ENCODE assay signal across 9 mouse cellular contexts in the genomic region with DNA sequence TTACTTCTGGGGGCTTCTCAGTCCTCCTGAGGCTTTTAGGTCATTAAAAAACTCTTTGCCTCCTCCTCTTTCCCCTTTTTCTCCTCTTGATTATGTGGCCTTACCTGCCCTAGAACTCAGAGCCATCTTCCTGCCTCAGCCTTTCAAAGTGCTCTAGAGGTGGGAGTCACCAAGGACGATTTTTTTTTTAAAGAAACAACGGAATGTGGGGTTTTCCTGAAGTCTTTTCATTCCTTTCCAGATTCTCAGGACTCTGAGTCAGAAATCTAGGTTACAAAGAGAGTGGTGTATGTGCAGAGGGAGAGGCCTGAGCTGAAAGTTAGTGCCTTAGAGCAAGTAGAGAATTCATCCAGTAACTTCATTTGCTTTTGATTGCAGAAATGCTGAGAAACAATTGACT. TPM values are rescaled to one million over a fixed set of nuclear protein-coding genes. Genes with fewer than 3 reads are reported as not detected.
DNase-seq lines count a peak whose midpoint lies in the region; ATAC-seq and TF ChIP-seq lines count a peak whose summit lies in the region.
"Had no signal": no experiment of that assay in that cellular context is flagged by ENCODE, and none has a peak within 500 bp of the region (broad histone marks: within the 10 kb centered on the region; RNA-seq: fewer than 3 reads in every experiment).

No protein-coding gene starts in this region.

- TF ChIP-seq EP300 in heart, postnatal 0 days (IDR thresholded peaks at IDR 0.05; ENCODE audit: low read depth): no peak

- peak overlapping the region; percentile 77 for H3K4me2 ChIP-seq in heart, postnatal 0 days (ENCODE audit: low read depth, low read length)
- H3K4me2 ChIP-seq in hindbrain, embryonic 13.5 days: peak overlapping the region; percentile 74
- H3K4me2 ChIP-seq in midbrain, embryonic 14.5 days (ENCODE audit: low read length): peak overlapping the region; percentile 78

- H3K27ac ChIP-seq in heart, postnatal 0 days (ENCODE audit: low read depth): peak overlapping the region; percentile 96
- H3K27ac ChIP-seq in hindbrain, embryonic 13.5 days: peak overlapping the region; percentile 100
- H3K27ac ChIP-seq in midbrain, embryonic 14.5 days (replicated peaks; ENCODE audit: low read depth, low read length): peak overlapping the region; percentile 100

- TF ChIP-seq CTCF in heart, postnatal 0 days (IDR thresholded peaks at IDR 0.05; ENCODE audit: low read depth): no peak

- H3K9ac ChIP-seq in heart, postnatal 0 days (replicated peaks; ENCODE audit: low read depth, low read length): peak overlapping the region; percentile 86
- peak overlapping the region; percentile 96 for H3K9ac ChIP-seq in hindbrain, embryonic 13.5 days
- H3K9ac ChIP-seq in midbrain, embryonic 14.5 days (replicated peaks; ENCODE audit: low read length): peak overlapping the region; percentile 96; the same call in 1 of the 2 replicates

- no peak for ATAC-seq in heart, postnatal 0 days (ENCODE audit: insufficient read depth, low read depth)
- ATAC-seq in hindbrain, embryonic 13.5 days (ENCODE audit: low FRiP score): no peak
- no peak for ATAC-seq in midbrain, embryonic 14.5 days (ENCODE audit: low FRiP score, low TSS enrichment)
- ATAC-seq in monocyte, adult 5-6 weeks (replicated peaks; ENCODE audit: insufficient number of reproducible peaks, low FRiP score, low TSS enrichment, poor library complexity, severe bottlenecking): no peak

- H3K4me1 ChIP-seq in heart, postnatal 0 days (ENCODE audit: control insufficient read depth, insufficient read depth): peaks cover 36% of the 10 kb centered on the region
- peaks cover 49% of the 10 kb centered on the region for H3K4me1 ChIP-seq in hindbrain, embryonic 13.5 days (replicated peaks)
- H3K4me1 ChIP-seq in midbrain, embryonic 14.5 days (ENCODE audit: control insufficient read depth, insufficient read depth, low read length): peaks cover 23% of the 10 kb centered on the region

- WGBS in heart, postnatal 0 days: 39% methylated on average over 2 of the region's 2 CpGs
- WGBS in hindbrain, embryonic 13.5 days: 59% methylated on average over 2 of the region's 2 CpGs
- 55% methylated on average over 2 of the region's 2 CpGs for WGBS in midbrain, embryonic 14.5 days

- H3K27me3 ChIP-seq in heart, postnatal 0 days (ENCODE audit: control insufficient read depth, insufficient read depth, low read length): no peaks in the 10 kb centered on the region
- H3K27me3 ChIP-seq in hindbrain, embryonic 13.5 days: no peaks in the 10 kb centered on the region
- no peaks in the 10 kb centered on the region for H3K27me3 ChIP-seq in midbrain, embryonic 14.5 days (ENCODE audit: control insufficient read depth, insufficient read depth, low read length)

- no peaks in the 10 kb centered on the region for H3K36me3 ChIP-seq in heart, postnatal 0 days (replicated peaks; ENCODE audit: control insufficient read depth, insufficient read depth, low read length)
- 0 out of 2 replicates have a peak, but pooled peaks cover 3% of the 10 kb centered on the region for H3K36me3 ChIP-seq in hindbrain, embryonic 13.5 days
- H3K36me3 ChIP-seq in midbrain, embryonic 14.5 days (ENCODE audit: control insufficient read depth, insufficient read depth, low read length): no peaks in the 10 kb centered on the region

- H3K4me3 ChIP-seq in heart, postnatal 0 days (ENCODE audit: low read depth, low read length): peak overlapping the region; percentile 73
- peak overlapping the region; percentile 74 for H3K4me3 ChIP-seq in hindbrain, embryonic 13.5 days
- peak overlapping the region; percentile 75 for H3K4me3 ChIP-seq in midbrain, embryonic 14.5 days (replicated peaks; ENCODE audit: low read depth, low read length)

- H3K9me3 ChIP-seq in heart, postnatal 0 days (replicated peaks; ENCODE audit: control insufficient read depth, low read length): no peaks in the 10 kb centered on the region
- no peaks in the 10 kb centered on the region for H3K9me3 ChIP-seq in hindbrain, embryonic 13.5 days
- no peaks in the 10 kb centered on the region for H3K9me3 ChIP-seq in midbrain, embryonic 14.5 days (ENCODE audit: control insufficient read depth, low read length)

- DNase-seq in heart, postnatal 0 days (ENCODE audit: low spot score): no peak
- DNase-seq in heart, postnatal 4 days: no peak
- DNase-seq in NIH3T3 (ENCODE audit: low read depth): peak; percentile 61
- no peak for DNase-seq in midbrain, embryonic 14.5 days
- DNase-seq in frontal cortex, postnatal 25 days (ENCODE audit: low spot score in 2 of 2): no peak
- DNase-seq in left cerebral cortex, adult 8-10 months (ENCODE audit: low spot score in 2 of 2): no peak
- DNase-seq: right cerebral cortex, postnatal 4 days had no signal

RNA-seq across cellular contexts. Expression of a gene that starts 37.8 kb away (rescaled TPM):
- total RNA-seq in heart, postnatal 0 days (2014; rRNA removed; ENCODE audit: low replicate concordance): 75.3 and 77.0 TPM in 2 replicates
- 23.3 and 23.4 TPM in 2 replicates for polyA plus RNA-seq in heart, postnatal 0 days (2015; fragmentation: Nextera tagmentation; extraction: Ambion mirVana)
- total RNA-seq in heart, postnatal 4 days (2021): 100 to 1,000 TPM in 1 of 2 experiments, 10 to 100 TPM in 1; 98.4 to 108 TPM
- 50.8 and 53.3 TPM in 2 replicates for polyA plus RNA-seq in hindbrain, embryonic 13.5 days (2015; fragmentation: Nextera tagmentation; extraction: Ambion mirVana)
- polyA plus RNA-seq in midbrain, embryonic 14.5 days (2014; fragmentation: Nextera tagmentation; extraction: Ambion mirVana): 50.1 and 73.6 TPM in 2 replicates
- total RNA-seq in monocyte, adult 5-6 weeks (2017): 118 to 218 TPM (median 126 TPM) in 3 replicates
- total RNA-seq in left cerebral cortex, adult 8-10 months (2022): 100 to 1,000 TPM in 2 of 4 experiments, 10 to 100 TPM in 2; 98.8 to 108 (median 101) TPM

RNA-seq across cellular contexts. Expression of a gene that starts 38.0 kb away (rescaled TPM):
- total RNA-seq in heart, postnatal 0 days (2014; rRNA removed; ENCODE audit: low replicate concordance): 0.19 and 3.1 TPM in 2 replicates
- polyA plus RNA-seq in heart, postnatal 0 days (2015; fragmentation: Nextera tagmentation; extraction: Ambion mirVana): 3.0 and 3.9 TPM in 2 replicates
- 1 to 10 TPM; 1.1 TPM for total RNA-seq in heart, postnatal 4 days (2021)
- polyA plus RNA-seq in hindbrain, embryonic 13.5 days (2015; fragmentation: Nextera tagmentation; extraction: Ambion mirVana): 10.9 and 12.1 TPM in 2 replicates
- 7.4 and 10.7 TPM in 2 replicates for polyA plus RNA-seq in midbrain, embryonic 14.5 days (2014; fragmentation: Nextera tagmentation; extraction: Ambion mirVana)
- total RNA-seq in monocyte, adult 5-6 weeks (2017): 0.38 to 8.0 TPM (median 2.7 TPM) in 3 replicates
- 1 to 10 TPM; 3.7 to 8.1 (median 5.8) TPM for total RNA-seq in left cerebral cortex, adult 8-10 months (2022)

RNA-seq across cellular contexts. Expression of a gene that starts 46.8 kb away (rescaled TPM):
- total RNA-seq in heart, postnatal 0 days (2014; rRNA removed; ENCODE audit: low replicate concordance): 0.76 and 4.6 TPM in 2 replicates
- polyA plus RNA-seq in heart, postnatal 0 days (2015; fragmentation: Nextera tagmentation; extraction: Ambion mirVana): 2.3 and 2.4 TPM in 2 replicates
- 1 to 10 TPM; 3.6 to 4.1 TPM for total RNA-seq in heart, postnatal 4 days (2021)
- polyA plus RNA-seq in hindbrain, embryonic 13.5 days (2015; fragmentation: Nextera tagmentation; extraction: Ambion mirVana): 4.5 and 4.8 TPM in 2 replicates
- 4.0 and 6.0 TPM in 2 replicates for polyA plus RNA-seq in midbrain, embryonic 14.5 days (2014; fragmentation: Nextera tagmentation; extraction: Ambion mirVana)
- total RNA-seq in monocyte, adult 5-6 weeks (2017): 3.0 to 5.8 TPM (median 3.8 TPM) in 3 replicates
- total RNA-seq in left cerebral cortex, adult 8-10 months (2022): 1 to 10 TPM; 6.6 to 8.1 (median 7.8) TPM
